Mouse (Mus musculus) E14TG2a.4 (cell line): ENCODE data around the gene Plbd1.

Experiments
- H3K27me3 ChIP-seq: 2 replicates; pipeline ENCODE4 v1.6.1; 2014; ENCODE audit warnings: low read length, control low read depth; ENCODE audit not compliant: insufficient read depth
- H3K36me3 ChIP-seq: 2 replicates; pipeline ENCODE4 v1.6.1; 2014; ENCODE audit warnings: low read length, control low read depth; ENCODE audit not compliant: insufficient read depth
- H3K4me1 ChIP-seq: replicated peaks from 2 replicates; pipeline ENCODE4 v1.6.1; 2014; ENCODE audit warnings: low read depth, low read length, control low read depth
- H3K4me3 ChIP-seq: replicated peaks from 2 replicates; pipeline ENCODE4 v1.5.1; 2014; ENCODE audit warnings: mild to moderate bottlenecking, low read length
- H3K9me3 ChIP-seq: 2 replicates; pipeline ENCODE4 v1.6.1; 2014; ENCODE audit warnings: low read length, control low read depth
- CTCF ChIP-seq: conservative IDR thresholded peaks from 2 replicates; pipeline ENCODE4 v1.5.1; 2014; ENCODE audit warnings: low read length
- NANOG ChIP-seq: IDR thresholded peaks from 2 replicates; pipeline ENCODE4 v1.6.1; 2014; ENCODE audit warnings: borderline replicate concordance, low read length, mixed read lengths
- POU5F1 ChIP-seq: IDR thresholded peaks from 2 replicates; pipeline ENCODE4 v1.6.1; 2014; ENCODE audit warnings: low read length, borderline replicate concordance

The Plbd1 gene

GRCm38 (mm10) chr6:136566002-136566401 lies 95.7 kb downstream of the Plbd1 start:
- TF ChIP-seq CTCF (no peak), NANOG (no peak), POU5F1 (no peak)
- no peaks in the 10 kb centered on the region for H3K9me3 ChIP-seq
- H3K27me3 ChIP-seq, result no peaks in the 10 kb centered on the region
- peaks cover 19% of the 10 kb centered on the region for H3K4me1 ChIP-seq
- peaks cover 73% of the 10 kb centered on the region for H3K36me3 ChIP-seq
- no peak overlapping the region for H3K4me3 ChIP-seq
